23 mouse cellular contexts compared by ENCODE assay signal in the genomic region with DNA sequence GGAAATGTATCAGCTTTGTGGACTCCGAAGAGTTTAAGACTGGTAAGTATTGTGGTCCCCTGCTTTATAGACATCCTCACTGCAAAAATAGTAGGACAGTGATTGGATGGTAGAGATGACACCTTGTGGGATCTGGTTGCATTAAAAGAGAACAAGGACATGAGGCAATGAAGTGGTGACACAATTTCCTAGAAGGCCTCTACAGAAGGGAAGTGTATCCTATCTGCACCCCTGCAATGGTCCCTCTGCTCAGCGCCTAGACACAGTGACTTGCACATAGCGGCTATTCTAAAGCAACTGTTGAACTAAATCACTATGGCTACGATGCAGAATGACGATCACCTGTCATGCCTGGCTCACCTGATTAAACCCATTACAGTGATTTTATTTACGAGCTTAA. TPM values are rescaled to one million over a fixed set of nuclear protein-coding genes. Genes with fewer than 3 reads are reported as not detected.
DNase-seq lines count a peak whose midpoint lies in the region; ATAC-seq and TF ChIP-seq lines count a peak whose summit lies in the region.
"Had no signal": no experiment of that assay in that cellular context is flagged by ENCODE, and none has a peak within 500 bp of the region (broad histone marks: within the 10 kb centered on the region; RNA-seq: fewer than 3 reads in every experiment).

No protein-coding gene starts in this region.

- 88% methylated on average over 6 of the region's 6 CpGs for WGBS in hindbrain, embryonic 15.5 days
- 91% methylated on average over 6 of the region's 6 CpGs for WGBS in hindbrain, embryonic 12.5 days
- 87% methylated on average over 6 of the region's 6 CpGs for WGBS in forebrain, postnatal 0 days

- H3K4me2 ChIP-seq in hindbrain, embryonic 15.5 days, result no peak overlapping the region
- no peak overlapping the region for H3K4me2 ChIP-seq in hindbrain, embryonic 12.5 days (replicated peaks)
- no peak overlapping the region for H3K4me2 ChIP-seq in forebrain, postnatal 0 days (ENCODE audit: low read depth)
- H3K4me2 ChIP-seq: embryonic facial prominence, embryonic 15.5 days; heart, embryonic 13.5 days; hindbrain, embryonic 13.5 days had no signal

- no peak overlapping the region for H3K9ac ChIP-seq in hindbrain, embryonic 15.5 days
- H3K9ac ChIP-seq in hindbrain, embryonic 12.5 days, result no peak overlapping the region
- H3K9ac ChIP-seq in forebrain, postnatal 0 days, result no peak overlapping the region
- H3K9ac ChIP-seq: embryonic facial prominence, embryonic 15.5 days; heart, embryonic 13.5 days; hindbrain, embryonic 13.5 days had no signal

- H3K36me3 ChIP-seq in hindbrain, embryonic 15.5 days, result no peaks in the 10 kb centered on the region
- no peaks in the 10 kb centered on the region for H3K36me3 ChIP-seq in hindbrain, embryonic 12.5 days
- no peaks in the 10 kb centered on the region for H3K36me3 ChIP-seq in forebrain, postnatal 0 days (ENCODE audit: insufficient read depth)
- H3K36me3 ChIP-seq: embryonic facial prominence, embryonic 15.5 days; forebrain, embryonic 10.5 days; heart, embryonic 13.5 days; hindbrain, embryonic 13.5 days had no signal

- H3K27me3 ChIP-seq in hindbrain, embryonic 15.5 days, result no peaks in the 10 kb centered on the region
- H3K27me3 ChIP-seq in hindbrain, embryonic 12.5 days, result no peaks in the 10 kb centered on the region
- H3K27me3 ChIP-seq in forebrain, postnatal 0 days (ENCODE audit: insufficient read depth, low read length), result no peaks in the 10 kb centered on the region
- H3K27me3 ChIP-seq: CH12.LX; embryonic facial prominence, embryonic 15.5 days; heart, embryonic 13.5 days; hindbrain, embryonic 13.5 days; Patski had no signal

- TF ChIP-seq CTCF in forebrain, postnatal 0 days (IDR thresholded peaks at IDR 0.05; ENCODE audit: low read depth), result no peak

- ATAC-seq in hindbrain, embryonic 15.5 days (ENCODE audit: low FRiP score, low read depth), result 0 out of 2 replicates have a peak, but pooled peaks have one; percentile 19
- no peak for ATAC-seq in hindbrain, embryonic 12.5 days (ENCODE audit: low FRiP score)
- peak; percentile 22 to 86; a peak in 2 of 4 replicates for ATAC-seq in hematopoietic stem cell, adult 5-6 weeks (replicated peaks in 1 of 2; ENCODE audit: insufficient read depth in 1 of 2, low FRiP score in 2 of 2, low TSS enrichment in 1 of 2, low read depth in 1 of 2, poor library complexity in 2 of 2, severe bottlenecking in 2 of 2)
- ATAC-seq in neutrophil, adult 5-6 weeks (ENCODE audit: extremely low read depth, insufficient number of reproducible peaks, low FRiP score, poor library complexity, severe bottlenecking), result peak; percentile 96
- no peak for ATAC-seq in forebrain, postnatal 0 days
- ATAC-seq: activated CD4-positive, CD25-positive, alpha-beta regulatory T cell, adult 4 months; forebrain, embryonic 14.5 days; Patski had no signal

- peak; percentile 77 for DNase-seq in 416B (ENCODE audit: low read depth)
- DNase-seq in forebrain, postnatal 0 days, result no peak
- no peak for DNase-seq in frontal cortex, adult 2 months (ENCODE audit: extremely low spot score in 1 of 2, low spot score in 1 of 2)
- DNase-seq: adrenal gland, postnatal 14 days; cerebellum, adult 11-12 months; cerebellum, adult 9-10 months; cerebellum, postnatal 36 days; embryo, embryonic 11 days; gastrocnemius, postnatal 10 days; heart, postnatal 36 days had no signal

- H3K4me3 ChIP-seq in hindbrain, embryonic 15.5 days, result no peak overlapping the region
- no peak overlapping the region for H3K4me3 ChIP-seq in hindbrain, embryonic 12.5 days
- no peak overlapping the region for H3K4me3 ChIP-seq in forebrain, postnatal 0 days (ENCODE audit: low read depth, low read length)
- H3K4me3 ChIP-seq: embryonic facial prominence, embryonic 15.5 days; erythroblast, embryonic 14.5 days; forebrain, embryonic 10.5 days; heart, embryonic 13.5 days; hindbrain, embryonic 13.5 days had no signal

- H3K9me3 ChIP-seq in hindbrain, embryonic 15.5 days, result no peaks in the 10 kb centered on the region
- no peaks in the 10 kb centered on the region for H3K9me3 ChIP-seq in hindbrain, embryonic 12.5 days (replicated peaks)
- H3K9me3 ChIP-seq in forebrain, postnatal 0 days (ENCODE audit: low read length), result no peaks in the 10 kb centered on the region
- H3K9me3 ChIP-seq: embryonic facial prominence, embryonic 15.5 days; forebrain, embryonic 10.5 days; heart, embryonic 13.5 days; hindbrain, embryonic 13.5 days had no signal

- peaks cover under 1% of the 10 kb centered on the region; the same call in 1 of the 2 replicates for H3K4me1 ChIP-seq in hindbrain, embryonic 15.5 days (replicated peaks)
- no peaks in the 10 kb centered on the region for H3K4me1 ChIP-seq in hindbrain, embryonic 12.5 days
- H3K4me1 ChIP-seq in forebrain, postnatal 0 days (ENCODE audit: insufficient read depth), result no peaks in the 10 kb centered on the region
- H3K4me1 ChIP-seq: embryonic facial prominence, embryonic 15.5 days; heart, embryonic 13.5 days had no signal

- H3K27ac ChIP-seq in hindbrain, embryonic 15.5 days (replicated peaks), result no peak overlapping the region
- no peak overlapping the region for H3K27ac ChIP-seq in hindbrain, embryonic 12.5 days
- H3K27ac ChIP-seq in forebrain, postnatal 0 days (ENCODE audit: low read depth, low read length), result no peak overlapping the region
- H3K27ac ChIP-seq: embryonic facial prominence, embryonic 15.5 days; forebrain, embryonic 10.5 days; heart, embryonic 13.5 days; hindbrain, embryonic 13.5 days had no signal

RNA-seq across cellular contexts. Expression of gene Rnf24, which starts 15.1 kb away (rescaled TPM):
- 15.9 and 18.2 TPM in 2 replicates for polyA plus RNA-seq in hindbrain, embryonic 15.5 days (2015; fragmentation: Nextera tagmentation; extraction: Ambion mirVana)
- 19.1 and 22.8 TPM in 2 replicates for polyA plus RNA-seq in hindbrain, embryonic 12.5 days (2016; fragmentation: Nextera tagmentation; extraction: Ambion mirVana)
- total RNA-seq in hematopoietic stem cell, adult 5-6 weeks (2017), result 7.1 and 11.0 TPM in 2 replicates
- 3.8 and 6.3 TPM in 2 replicates for total RNA-seq in neutrophil, adult 5-6 weeks (2017)
- 19.5 and 24.4 TPM in 2 replicates for total RNA-seq in forebrain, postnatal 0 days (2014; rRNA removed)
- 8.7 and 11.8 TPM in 2 replicates for polyA plus RNA-seq in forebrain, postnatal 0 days (2015; fragmentation: Nextera tagmentation; extraction: Ambion mirVana)
- 20.3 and 21.8 TPM in 2 replicates for polyA plus RNA-seq in frontal cortex, adult 2 months (2012; rRNA removed)
- polyA plus RNA-seq: erythroblast, embryonic 14.5 days had no signal

Comparison
In these comparisons a context has a peak if more than half of its experiments do, and no peak if none do; other contexts are left out.
1. ATAC-seq: peak in hindbrain, embryonic 15.5 days (single experiment), hematopoietic stem cell, adult 5-6 weeks (2 of 2) and neutrophil, adult 5-6 weeks (single experiment); none in hindbrain, embryonic 12.5 days (single experiment) and forebrain, postnatal 0 days (single experiment).